Mouse (Mus musculus) kidney, embryonic 14.5 days (tissue): Measurements from ENCODE around the gene Pik3cb. TPM values are rescaled to one million over a fixed set of nuclear protein-coding genes. Genes with fewer than 3 reads are reported as not detected.

Source experiments
- ATAC-seq: fragments of 200-750 bp; cut with Nextera tagmentation; 2 replicates; pipeline ENCODE4 v1.8.0; 2017; ENCODE audit warnings: moderate number of reproducible peaks, mild to moderate bottlenecking, moderate TSS enrichment, moderate library complexity; ENCODE audit not compliant: low FRiP score, low TSS enrichment
- H3K27ac ChIP-seq: fragments of 300-500 bp; sonication (generic); 2 replicates; pipeline ENCODE4 v1.5.1; 2014; ENCODE audit warnings: low read depth, mild to moderate bottlenecking, low read length, moderate library complexity, mixed read lengths
- H3K27me3 ChIP-seq: fragments of 300-500 bp; sonication (generic); 2 replicates; pipeline ENCODE4 v1.6.1; 2014; ENCODE audit warnings: mild to moderate bottlenecking, low read length; ENCODE audit not compliant: control insufficient read depth, insufficient read depth
- H3K36me3 ChIP-seq: fragments of 300-500 bp; sonication (generic); 2 replicates; pipeline ENCODE4 v1.6.1; 2014; ENCODE audit warnings: low read length, mixed read lengths; ENCODE audit not compliant: control insufficient read depth, insufficient read depth
- H3K4me1 ChIP-seq: fragments of 300-500 bp; sonication (generic); 2 replicates; pipeline ENCODE4 v1.6.1; 2014; ENCODE audit warnings: low read length, mixed read lengths; ENCODE audit not compliant: control insufficient read depth, insufficient read depth
- H3K4me2 ChIP-seq: fragments of 300-500 bp; sonication (generic); replicated peaks from 2 replicates; pipeline ENCODE4 v1.6.1; 2014; ENCODE audit warnings: low read depth, mild to moderate bottlenecking, low read length
- H3K4me3 ChIP-seq: fragments of 300-500 bp; sonication (generic); 2 replicates; pipeline ENCODE4 v1.5.1; 2014; ENCODE audit warnings: mild to moderate bottlenecking, low read length
- H3K9ac ChIP-seq: fragments of 300-500 bp; sonication (generic); 2 replicates; pipeline ENCODE4 v1.6.1; 2014; ENCODE audit warnings: low read depth, mild to moderate bottlenecking, low read length, moderate library complexity
- H3K9me3 ChIP-seq: fragments of 300-500 bp; sonication (generic); 2 replicates; pipeline ENCODE4 v1.6.1; 2016; ENCODE audit warnings: low read length; ENCODE audit not compliant: control insufficient read depth
- whole genome bisulfite sequencing: fragments of 180-500 bp; shearing (Covaris S2); extraction: QIAGEN DNeasy Blood & Tissue Kit; methylation state at CpG from one replicate; pipeline ENCODE4 v1.1.7; 2014; 5-methylcytosine and 5-hydroxymethylcytosine counted together
- polyA plus RNA-seq: library from polyadenylated mRNA; unstranded; fragments of >200 nt; fragmentation: Nextera tagmentation; extraction: Ambion mirVana; gene quantifications from 2 replicates; pipeline ENCODE4 v1.2.1, GENCODE M21; 2014

Gene Pik3cb
- 1.0 and 1.1 TPM in 2 replicates for polyA plus RNA-seq

DNA sequence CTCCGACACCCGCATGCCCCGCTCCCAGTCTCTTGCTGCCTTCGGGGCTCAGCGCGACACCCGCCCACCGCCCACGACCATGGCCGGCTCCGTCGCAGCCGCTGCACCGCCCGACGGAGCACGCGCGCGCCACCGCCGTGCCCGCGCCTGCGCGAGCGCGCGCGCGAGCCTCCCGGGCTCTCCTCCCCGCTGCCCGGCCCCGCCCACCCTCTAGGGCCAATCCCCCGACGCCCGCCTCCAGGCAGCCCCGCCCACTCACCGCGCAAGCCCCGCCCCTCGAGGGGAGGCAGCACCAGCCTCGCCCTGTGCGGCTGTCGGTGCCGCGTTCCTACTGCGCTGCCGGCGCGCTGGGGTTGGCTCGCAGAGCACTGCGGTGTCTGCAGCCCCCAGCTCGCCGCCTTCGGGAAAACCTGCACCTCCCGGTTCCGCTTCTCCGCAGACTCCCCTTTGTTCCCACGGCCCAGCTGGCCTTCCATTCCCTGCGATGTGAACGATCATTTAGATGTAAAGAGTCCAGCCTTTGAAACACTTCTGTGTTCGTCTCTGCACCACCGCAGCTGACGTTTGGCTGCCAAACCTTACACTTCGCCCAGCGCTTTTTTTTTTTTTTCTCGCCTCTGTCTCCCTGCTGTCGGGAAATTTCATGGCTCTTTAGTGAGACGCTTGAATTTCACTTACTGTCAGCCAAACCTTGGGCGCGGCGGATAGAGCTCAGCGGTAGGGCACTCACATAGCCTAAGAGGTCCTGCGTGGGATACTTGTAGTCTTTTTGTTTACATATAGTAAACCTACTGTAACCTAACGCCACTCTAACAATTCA, at the start of gene Pik3cb:
Gene Pik3cb (minus strand): TSS at position 559 of the 820 bp plus-strand sequence.
- no peaks in the 10 kb centered on the region for H3K36me3 ChIP-seq
- 0% methylated on average over 59 of the region's 77 CpGs for WGBS
- peaks cover 17% of the 10 kb centered on the region; the same call in 1 of the 2 replicates for H3K27me3 ChIP-seq
- no peaks in the 10 kb centered on the region for H3K9me3 ChIP-seq
- H3K4me3 ChIP-seq = peak within 1 kb of the TSS; percentile 70
- peak within 1 kb of the TSS; percentile 66 for H3K9ac ChIP-seq
- peak within 1 kb of the TSS; percentile 81 for H3K4me2 ChIP-seq
- ATAC-seq = peak; percentile 97
- 0 out of 2 replicates have a peak, but pooled peaks cover 3% of the 10 kb centered on the region for H3K4me1 ChIP-seq
- no peak within 1 kb of the TSS for H3K27ac ChIP-seq

DNA sequence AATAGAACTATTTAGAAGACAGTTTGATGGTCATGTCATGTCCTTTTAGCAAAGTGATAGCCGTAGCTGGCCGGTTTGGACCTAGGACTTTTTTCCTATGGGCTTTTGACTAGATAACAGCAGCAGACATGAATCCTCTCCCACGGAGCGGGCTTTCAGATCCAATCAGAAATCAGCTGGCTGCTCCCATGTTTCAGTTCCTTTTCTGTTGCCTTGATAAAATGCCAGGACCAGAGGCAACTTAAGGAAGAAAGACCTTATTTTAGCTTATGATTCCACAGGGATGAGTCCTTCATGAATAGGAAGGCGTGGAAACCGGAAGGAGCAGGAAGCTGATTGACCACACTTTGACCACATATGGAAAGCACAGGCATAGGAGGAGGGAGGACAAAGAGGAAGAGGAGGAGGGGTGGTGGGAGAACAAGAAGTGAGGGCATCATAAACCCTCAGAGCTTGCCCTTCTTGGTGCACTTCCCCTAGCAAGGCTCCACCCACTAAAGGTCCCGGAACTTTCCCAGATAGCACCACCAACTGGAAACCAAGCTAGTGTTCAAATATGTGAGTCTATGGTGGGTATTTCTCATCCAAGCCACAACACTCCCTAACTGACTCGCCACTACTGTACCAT, 42.7 kb upstream of the Pik3cb start:
- no peaks in the 10 kb centered on the region for H3K27me3 ChIP-seq
- H3K4me3 ChIP-seq = no peak overlapping the region
- no peaks in the 10 kb centered on the region for H3K36me3 ChIP-seq
- H3K9ac ChIP-seq = no peak overlapping the region
- H3K9me3 ChIP-seq = no peaks in the 10 kb centered on the region
- WGBS = 71% methylated on average over 8 of the region's 8 CpGs
- ATAC-seq = no peak
- no peak overlapping the region for H3K4me2 ChIP-seq
- no peak overlapping the region for H3K27ac ChIP-seq
- no peaks in the 10 kb centered on the region for H3K4me1 ChIP-seq

DNA sequence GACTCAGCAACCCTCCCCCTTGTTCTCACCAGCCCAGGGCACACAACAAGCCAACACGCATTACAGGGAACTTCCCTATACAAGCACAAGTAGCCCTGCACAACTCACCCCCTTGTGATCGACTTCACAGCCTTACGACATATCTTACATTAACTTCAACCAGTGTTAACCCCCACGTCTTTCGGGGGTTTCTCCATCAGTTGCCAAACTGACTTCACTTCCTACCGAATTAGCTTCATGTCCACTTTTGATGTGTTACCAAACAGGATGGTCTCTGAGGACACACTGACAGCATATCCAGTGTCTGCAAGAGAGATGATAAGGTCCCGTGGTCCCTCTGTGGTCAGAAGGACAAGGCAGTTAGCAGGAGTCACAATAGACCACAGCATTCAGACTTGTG, 41.7 kb upstream of the Pik3cb start:
- no peak for ATAC-seq
- WGBS = 91% methylated on average over 7 of the region's 7 CpGs

DNA sequence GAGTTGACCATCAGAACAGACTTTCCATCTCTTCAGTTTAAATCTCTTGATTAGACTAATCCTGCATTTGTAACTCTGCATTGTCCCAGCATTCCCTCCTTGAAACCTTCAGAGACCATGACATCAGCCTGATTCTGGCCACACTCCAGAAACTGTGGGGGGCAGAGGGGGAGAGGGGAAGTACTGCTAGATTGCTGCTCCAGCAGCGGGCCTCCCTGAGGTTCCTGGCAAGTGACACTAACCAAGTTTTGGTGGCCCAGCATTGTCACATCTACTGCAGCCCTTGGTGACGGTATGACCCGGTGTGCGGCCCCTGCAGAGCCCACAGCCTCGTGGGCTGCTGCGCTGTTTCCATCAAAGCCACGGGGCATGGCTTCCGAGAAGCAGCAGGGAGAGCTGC, 39.9 kb upstream of the Pik3cb start:
- no peak overlapping the region for H3K27ac ChIP-seq
- no peaks in the 10 kb centered on the region for H3K36me3 ChIP-seq
- WGBS = 72% methylated on average over 8 of the region's 8 CpGs
- no peaks in the 10 kb centered on the region for H3K9me3 ChIP-seq
- H3K9ac ChIP-seq = no peak overlapping the region
- H3K4me2 ChIP-seq = no peak overlapping the region
- no peak for ATAC-seq
- H3K4me1 ChIP-seq = no peaks in the 10 kb centered on the region
- no peak overlapping the region for H3K4me3 ChIP-seq
- H3K27me3 ChIP-seq = no peaks in the 10 kb centered on the region

More for the DNA sequence above, 41.7 kb upstream of the Pik3cb start:
- Histone ChIP-seq H3K9ac (no peak overlapping the region), H3K27ac (no peak overlapping the region), H3K4me3 (no peak overlapping the region), H3K4me1 (no peaks in the 10 kb centered on the region), H3K36me3 (no peaks in the 10 kb centered on the region), H3K9me3 (no peaks in the 10 kb centered on the region), H3K27me3 (no peaks in the 10 kb centered on the region), H3K4me2 (no peak overlapping the region)

DNA sequence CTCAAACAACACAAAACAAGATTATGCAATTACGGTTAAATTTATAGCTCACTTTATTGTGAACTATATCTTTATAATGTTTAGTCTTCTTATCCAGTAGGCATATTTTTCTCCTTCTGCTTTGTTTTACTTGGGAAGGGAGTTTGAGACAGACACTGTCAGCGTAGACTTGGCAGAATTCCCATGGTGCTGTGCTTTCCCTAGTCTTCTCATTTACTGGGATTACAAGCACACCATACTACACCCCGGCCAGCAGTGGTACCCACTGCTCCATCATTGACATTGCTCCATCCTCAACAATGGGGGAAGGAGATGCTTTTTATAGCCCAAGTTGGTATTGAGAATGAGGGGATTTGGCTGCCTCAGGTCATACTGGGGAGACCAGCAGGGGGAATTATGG, 38.3 kb upstream of the Pik3cb start:
- Histone ChIP-seq H3K9me3 (no peaks in the 10 kb centered on the region), H3K4me3 (no peak overlapping the region), H3K4me1 (no peaks in the 10 kb centered on the region), H3K36me3 (no peaks in the 10 kb centered on the region), H3K27me3 (no peaks in the 10 kb centered on the region), H3K9ac (no peak overlapping the region), H3K4me2 (no peak overlapping the region), H3K27ac (no peak overlapping the region)
- ATAC-seq = no peak
- WGBS = 89% methylated on average over 3 of the region's 3 CpGs

DNA sequence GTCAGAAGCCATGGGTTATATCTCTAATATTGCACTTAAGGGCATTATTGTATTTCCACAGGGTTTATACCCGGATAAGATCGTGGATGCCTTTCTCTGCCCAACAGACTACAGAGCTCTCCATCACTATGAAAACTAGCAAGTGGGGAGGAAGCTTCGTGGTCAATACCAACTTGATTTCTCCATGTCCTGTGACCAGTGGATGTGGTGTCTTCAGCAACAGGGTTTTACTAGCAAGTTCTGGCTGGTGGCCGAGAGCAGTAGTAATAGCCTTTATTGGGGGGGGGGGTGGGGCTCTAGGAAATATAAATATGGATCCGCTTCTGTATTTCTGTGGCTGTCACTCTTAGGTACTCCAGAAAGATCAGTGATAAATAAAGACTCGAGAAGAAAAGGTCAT, 35.4 kb upstream of the Pik3cb start:
- WGBS = 81% methylated on average over 6 of the region's 6 CpGs
- Histone ChIP-seq H3K27ac (no peak overlapping the region), H3K4me2 (no peak overlapping the region), H3K27me3 (no peaks in the 10 kb centered on the region), H3K9ac (no peak overlapping the region), H3K4me1 (no peaks in the 10 kb centered on the region), H3K36me3 (no peaks in the 10 kb centered on the region), H3K9me3 (no peaks in the 10 kb centered on the region), H3K4me3 (no peak overlapping the region)
- ATAC-seq = no peak

DNA sequence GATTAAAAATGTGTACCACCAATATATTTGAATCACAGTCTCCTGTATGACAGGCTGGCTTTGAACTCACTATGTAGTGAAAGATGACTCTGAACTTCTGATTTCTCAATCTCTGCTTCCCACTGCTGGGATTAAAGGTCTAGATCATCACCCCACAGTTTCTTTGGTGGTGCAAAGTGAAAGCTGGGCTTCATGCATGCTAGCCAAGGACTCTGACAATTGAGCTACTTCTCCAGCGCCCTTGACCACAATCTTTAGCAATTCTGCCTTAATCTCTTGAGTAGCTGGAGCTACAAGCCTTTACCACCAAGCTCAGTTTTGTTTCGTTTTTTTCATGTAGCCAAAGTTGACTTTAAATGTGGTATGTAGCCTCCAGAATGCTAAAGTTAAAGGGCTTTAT, 32.4 kb upstream of the Pik3cb start:
- no peaks in the 10 kb centered on the region for H3K4me1 ChIP-seq
- H3K9me3 ChIP-seq = no peaks in the 10 kb centered on the region
- no peak overlapping the region for H3K4me3 ChIP-seq
- no peaks in the 10 kb centered on the region for H3K36me3 ChIP-seq
- no peak overlapping the region for H3K27ac ChIP-seq
- WGBS = 72% methylated on average over 2 of the region's 2 CpGs
- H3K9ac ChIP-seq = no peak overlapping the region
- ATAC-seq = no peak
- H3K27me3 ChIP-seq = no peaks in the 10 kb centered on the region
- H3K4me2 ChIP-seq = no peak overlapping the region

DNA sequence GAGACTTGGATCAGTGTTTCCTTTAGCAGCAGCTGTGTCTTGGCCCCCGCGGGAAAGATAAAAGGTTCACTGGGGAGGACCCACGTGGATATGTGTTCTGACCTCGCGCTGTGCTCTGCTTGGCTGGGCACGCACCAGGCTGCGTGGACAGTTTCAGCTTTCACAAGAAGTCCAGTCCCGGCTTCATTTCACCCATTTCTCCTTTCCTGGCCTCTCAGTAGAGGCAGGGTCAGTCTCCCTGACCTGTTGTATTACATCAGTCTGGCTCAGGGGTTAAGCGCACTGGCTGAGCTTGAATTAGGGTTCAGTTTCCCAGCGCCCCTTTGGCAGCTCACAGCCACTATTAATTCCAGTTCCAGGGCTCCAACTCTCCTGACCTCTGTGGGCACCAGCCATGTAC, 30.8 kb upstream of the Pik3cb start:
- no peaks in the 10 kb centered on the region for H3K4me1 ChIP-seq
- no peak for ATAC-seq
- no peaks in the 10 kb centered on the region for H3K27me3 ChIP-seq
- H3K4me2 ChIP-seq = no peak overlapping the region
- no peaks in the 10 kb centered on the region for H3K36me3 ChIP-seq
- no peak overlapping the region for H3K27ac ChIP-seq
- no peak overlapping the region for H3K9ac ChIP-seq
- WGBS = 38% methylated on average over 10 of the region's 10 CpGs
- no peaks in the 10 kb centered on the region for H3K9me3 ChIP-seq
- H3K4me3 ChIP-seq = no peak overlapping the region

DNA sequence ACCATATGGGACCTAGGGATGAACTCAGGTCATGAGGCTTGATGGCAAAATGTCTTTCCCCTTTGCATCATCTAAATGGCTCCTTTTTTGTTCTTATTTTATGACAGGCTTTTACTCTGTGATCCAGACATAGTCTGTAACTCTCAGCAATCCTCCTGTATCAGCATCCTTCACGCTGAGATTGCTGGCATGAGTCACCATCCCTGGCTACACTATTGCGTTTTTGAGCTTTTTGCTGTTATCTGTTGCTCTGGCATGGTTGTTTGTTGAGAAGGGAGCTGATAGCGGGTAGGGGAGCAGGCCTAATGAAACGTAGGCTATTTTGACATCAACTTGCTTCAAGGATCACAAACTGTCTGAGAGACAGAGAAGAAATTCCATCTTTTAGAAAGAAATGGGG, 28.6 kb upstream of the Pik3cb start:
- Histone ChIP-seq H3K9me3 (no peaks in the 10 kb centered on the region), H3K4me3 (no peak overlapping the region), H3K27ac (no peak overlapping the region), H3K9ac (no peak overlapping the region), H3K4me1 (no peaks in the 10 kb centered on the region), H3K4me2 (no peak overlapping the region), H3K27me3 (no peaks in the 10 kb centered on the region), H3K36me3 (no peaks in the 10 kb centered on the region)
- 67% methylated on average over 4 of the region's 4 CpGs for WGBS
- no peak for ATAC-seq
